ENCODE assay signal across 7 mouse cellular contexts in the genomic region with DNA sequence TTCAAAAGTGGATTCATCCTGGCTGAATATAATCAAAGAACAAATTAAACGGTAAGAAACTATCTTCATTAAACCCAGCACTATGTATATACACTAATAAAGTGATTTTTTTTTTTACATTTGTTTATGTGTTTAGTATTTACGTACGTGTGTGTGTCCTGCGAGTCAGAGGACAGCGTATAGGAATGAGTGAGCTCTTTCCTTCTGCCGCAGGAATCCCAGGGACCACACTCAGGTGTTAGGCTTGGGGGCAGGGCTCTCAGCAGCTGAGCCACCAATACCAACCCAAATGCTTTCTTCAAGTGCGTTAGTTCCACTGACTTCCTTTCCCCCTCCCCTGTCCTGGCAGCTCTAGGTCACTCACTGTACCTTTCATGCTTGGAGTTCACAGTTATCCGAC.
"Had no signal": no experiment of that assay in that cellular context is flagged by ENCODE, and none has a peak within 500 bp of the region (broad histone marks: within the 10 kb centered on the region; RNA-seq: fewer than 3 reads in every experiment).

No protein-coding gene starts in this region.

- H3K4me3 ChIP-seq: liver, embryonic 15.5 days; midbrain, embryonic 13.5 days had no signal

- H3K27me3 ChIP-seq: liver, embryonic 15.5 days; midbrain, embryonic 13.5 days had no signal

- ATAC-seq: intestine, postnatal 0 days; lung, postnatal 0 days had no signal

- H3K9ac ChIP-seq: liver, embryonic 15.5 days; midbrain, embryonic 13.5 days had no signal

- H3K27ac ChIP-seq: liver, embryonic 15.5 days; midbrain, embryonic 13.5 days had no signal

- H3K36me3 ChIP-seq: midbrain, embryonic 13.5 days had no signal

- H3K9me3 ChIP-seq: liver, embryonic 15.5 days; midbrain, embryonic 13.5 days had no signal

- H3K4me1 ChIP-seq: liver, embryonic 15.5 days had no signal

- H3K4me2 ChIP-seq: liver, embryonic 11.5 days; liver, embryonic 15.5 days; midbrain, embryonic 13.5 days had no signal

- DNase-seq: lung, adult 2 months; thymus, postnatal 4 days had no signal
